Mouse (Mus musculus) erythroblast, embryonic 14.5 days (primary cell): ENCODE measurements around the gene Rnf103.

Source experiments
- GATA1 ChIP-seq: IDR thresholded peaks from 2 replicates; pipeline ENCODE4 v1.6.1; 2012; ENCODE audit warnings: low read length, inconsistent platforms, mixed read lengths
- TAL1 ChIP-seq: IDR thresholded peaks from 3 replicates; pipeline ENCODE4 v1.6.1; 2012; ENCODE audit warnings: low read length, inconsistent platforms, mixed read lengths

GRCm38 (mm10) chr6:71504091-71504490 lies 10.4 kb downstream of the Rnf103 start:
- TF ChIP-seq GATA1, result no peak
- no peak for TF ChIP-seq TAL1
